25 mouse cellular contexts compared by ENCODE assay signal in the genomic region with DNA sequence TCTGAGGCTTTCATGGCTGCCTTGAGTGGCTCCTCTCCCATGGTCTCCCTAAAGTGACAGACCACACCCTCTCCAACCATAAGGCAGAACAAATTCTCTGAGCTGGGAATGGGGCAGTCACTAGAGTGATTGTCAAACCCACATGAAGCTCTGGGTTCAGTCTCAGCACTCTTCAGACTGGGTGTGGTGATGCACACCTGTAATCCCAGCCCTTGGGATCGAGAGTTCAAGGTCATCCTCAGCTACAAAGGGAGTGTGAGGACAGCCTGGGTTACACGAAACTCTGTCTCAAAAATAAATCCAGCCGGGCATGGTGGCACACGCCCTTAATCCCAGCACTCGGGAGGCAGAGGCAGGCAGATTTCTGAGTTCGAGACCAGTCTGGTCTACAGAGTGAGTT. TPM values are rescaled to one million over a fixed set of nuclear protein-coding genes. Genes with fewer than 3 reads are reported as not detected.
"Had no signal": no experiment of that assay in that cellular context is flagged by ENCODE, and none has a peak within 500 bp of the region (broad histone marks: within the 10 kb centered on the region; RNA-seq: fewer than 3 reads in every experiment).

No protein-coding gene starts in this region.

- H3K27me3 ChIP-seq: embryonic facial prominence, embryonic 15.5 days; forebrain, embryonic 15.5 days had no signal

- H3K36me3 ChIP-seq: embryonic facial prominence, embryonic 10.5 days; embryonic facial prominence, embryonic 12.5 days; embryonic facial prominence, embryonic 13.5 days; embryonic facial prominence, embryonic 15.5 days; forebrain, embryonic 10.5 days; forebrain, embryonic 12.5 days; forebrain, embryonic 15.5 days had no signal

- H3K27ac ChIP-seq: embryonic facial prominence, embryonic 10.5 days; embryonic facial prominence, embryonic 12.5 days; embryonic facial prominence, embryonic 13.5 days; embryonic facial prominence, embryonic 15.5 days; forebrain, embryonic 10.5 days; forebrain, embryonic 12.5 days; forebrain, embryonic 13.5 days; forebrain, embryonic 15.5 days; gastrocnemius, adult 2 months; heart, adult 2 months had no signal

- H3K4me1 ChIP-seq: embryonic facial prominence, embryonic 12.5 days; embryonic facial prominence, embryonic 13.5 days; forebrain, embryonic 12.5 days; forebrain, embryonic 13.5 days had no signal

- H3K4me3 ChIP-seq: embryonic facial prominence, embryonic 10.5 days; embryonic facial prominence, embryonic 12.5 days; embryonic facial prominence, embryonic 13.5 days; embryonic facial prominence, embryonic 15.5 days; erythroblast, embryonic 14.5 days; forebrain, embryonic 10.5 days; forebrain, embryonic 12.5 days; forebrain, embryonic 13.5 days; forebrain, embryonic 15.5 days; gastrocnemius, adult 2 months; heart, adult 2 months had no signal

- DNase-seq: cerebellum, adult 9-10 months; cerebellum, adult 9-11 months; cerebellum, postnatal 10 days; cerebellum, postnatal 14 days; cerebellum, postnatal 25 days; cerebellum, postnatal 36 days; embryo, embryonic 11 days; forebrain, postnatal 0 days; gastrocnemius, adult 2 months; gastrocnemius, postnatal 10 days; gastrocnemius, postnatal 14 days; gastrocnemius, postnatal 25 days; gastrocnemius, postnatal 36 days; heart, adult 11 months; heart, adult 18-20 months; heart, adult 2 months had no signal

RNA-seq across cellular contexts. Expression of a gene that starts 24.8 kb away (rescaled TPM):
- total RNA-seq: forebrain, postnatal 0 days had no signal
